Mouse (Mus musculus): ENCODE measurements at regions not wholly inside any gene's neighbourhood (a gene's known extent, or its start where the extent isn't known, plus 50 kb on each side); places are given as distances from the start of the nearest gene placed in this dataset.

DNA sequence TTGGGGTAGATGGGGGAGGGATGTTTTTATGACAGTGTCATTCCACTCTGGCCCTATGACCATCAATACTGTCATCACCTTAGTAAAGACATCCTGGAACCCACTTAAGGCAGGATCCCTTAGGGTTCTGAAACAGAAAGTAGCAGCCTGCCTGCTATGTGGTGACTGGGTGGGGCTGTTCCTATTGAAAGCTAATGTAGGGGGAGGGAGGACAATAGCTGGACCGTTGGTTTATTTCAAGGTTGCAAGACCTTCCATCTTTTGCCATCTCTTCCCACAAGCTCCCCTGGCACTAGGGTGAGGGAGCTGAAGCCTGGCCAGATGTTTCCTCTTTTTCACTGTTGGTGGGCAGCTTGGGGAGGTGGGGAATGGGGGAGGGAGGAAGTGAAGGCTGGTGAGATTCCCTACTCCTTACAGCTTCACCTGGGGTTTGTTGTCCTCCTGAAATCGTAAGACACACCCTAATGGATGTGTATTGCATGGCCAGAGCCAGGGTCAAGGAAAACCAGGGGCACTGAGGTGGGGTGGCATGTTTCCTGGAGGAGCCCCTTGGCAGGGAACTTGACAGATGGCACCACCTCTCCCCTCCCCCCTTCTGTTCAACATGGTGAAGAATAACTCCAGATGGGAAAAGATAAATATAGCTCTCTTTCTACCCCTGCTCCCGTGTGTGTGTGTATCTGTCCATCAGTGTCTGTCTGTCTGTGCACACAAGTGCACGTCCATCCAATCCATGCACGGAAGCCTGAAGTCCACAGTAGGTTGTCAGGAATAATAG, 112.1 kb upstream of the Ccnd2 start:
- TF ChIP-seq POLR2A (IDR thresholded peaks at IDR 0.05; ENCODE audit: low read depth, low read length) (no peak), CTCF (IDR thresholded peaks at IDR 0.05; ENCODE audit: extremely low read depth, insufficient read length, insufficient replicate concordance, low read depth, low read length) (no peak)

All from small intestine, adult 2 months (tissue).